Mouse (Mus musculus): Measurements from ENCODE around the gene Zbtb38. TPM values are rescaled to one million over a fixed set of nuclear protein-coding genes. Genes with fewer than 3 reads are reported as not detected.

The Zbtb38 gene
- polyA plus RNA-seq (2012; fragmentation: generic; extraction: Trizol): 10.0 TPM
- long read RNA-seq, experiment 1, full-length matches to known transcripts: 3 of 44 reads
- long read RNA-seq, experiment 1, partial matches to known transcripts: 0 of 44 reads
- long read RNA-seq, experiment 1, other reads (novel, unspliced or antisense): 41 of 44 reads
- long read RNA-seq, experiment 2, full-length matches to known transcripts: 68 of 150 reads
- long read RNA-seq, experiment 2, partial matches to known transcripts: 5 of 150 reads
- long read RNA-seq, experiment 2, other reads (novel, unspliced or antisense): 77 of 150 reads

GRCm38 (mm10) chr9:96752603-96753114, at the start of gene Zbtb38:
Gene Zbtb38, minus strand, starts transcription at chr9:96752831.
- Histone ChIP-seq H3K79me3 (ENCODE audit: low read depth) (peaks cover 26% of the 10 kb centered on the region), H3K79me2 (ENCODE audit: control insufficient read depth, insufficient read depth) (peaks cover 48% of the 10 kb centered on the region), H3ac (ENCODE audit: control insufficient read depth, insufficient read length, low read depth) (peak within 1 kb of the TSS; percentile 63), H3K4me3 (ENCODE audit: insufficient read depth, poor library complexity, severe bottlenecking) (peak within 1 kb of the TSS; percentile 28), H3K36me3 (ENCODE audit: control insufficient read depth, insufficient read depth) (peaks cover 39% of the 10 kb centered on the region), H3K27me3 (ENCODE audit: control insufficient read depth, insufficient read depth, insufficient read length) (no peaks in the 10 kb centered on the region)
- TF ChIP-seq FOSL1 (IDR thresholded peaks at IDR 0.05; ENCODE audit: insufficient read depth, low read length, poor library complexity, severe bottlenecking) (peak; percentile 43), USF1 (IDR thresholded peaks at IDR 0.05; ENCODE audit: low read depth) (no peak), CTCF (IDR thresholded peaks at IDR 0.05; ENCODE audit: control insufficient read depth, insufficient read depth, insufficient read length) (no peak), CEBPB (IDR thresholded peaks at IDR 0.05; ENCODE audit: low read depth) (no peak), MYOD1 (IDR thresholded peaks at IDR 0.05; ENCODE audit: control insufficient read depth, insufficient read length, low read depth) (peak; percentile 43)

- TF ChIP-seq USF1 (IDR thresholded peaks at IDR 0.05; ENCODE audit: low read depth) (no peak), CEBPB (IDR thresholded peaks at IDR 0.05; ENCODE audit: low read depth) (no peak), CTCF (IDR thresholded peaks at IDR 0.05; ENCODE audit: control insufficient read depth, insufficient read depth, insufficient read length) (peak; percentile 11), MAX (IDR thresholded peaks at IDR 0.05) (no peak), FOSL1 (IDR thresholded peaks at IDR 0.05; ENCODE audit: insufficient read depth, low read length, poor library complexity, severe bottlenecking) (no peak), MYOD1 (IDR thresholded peaks at IDR 0.05; ENCODE audit: control insufficient read depth, insufficient read length, low read depth) (peak; percentile 41), MYOG (IDR thresholded peaks at IDR 0.05; ENCODE audit: control insufficient read depth, extremely low read depth, insufficient read length) (no peak)
Observed at GRCm38 (mm10) chr9:96800131-96800825, 47.6 kb upstream of the Zbtb38 start.

DNA sequence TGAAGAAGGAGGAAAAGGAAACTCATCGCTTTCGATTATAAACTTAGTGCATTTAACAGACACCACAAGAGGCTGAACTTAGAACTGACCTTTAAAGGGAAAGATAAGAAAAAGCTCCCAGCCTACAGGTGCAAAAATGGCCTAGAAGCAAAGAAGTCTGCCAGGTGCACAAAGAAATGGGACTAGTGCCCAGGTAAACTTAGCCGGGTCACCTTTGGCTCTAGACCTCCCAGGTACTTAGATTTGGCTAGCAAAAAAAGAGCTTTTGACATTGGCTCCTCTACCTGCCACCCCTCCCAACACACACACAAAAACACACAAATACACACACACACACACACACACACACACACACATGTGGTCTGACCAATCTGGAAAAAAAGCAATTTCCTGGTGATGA, 44.7 kb upstream of the Zbtb38 start:
- no peaks in the 10 kb centered on the region for H3K27me3 ChIP-seq (ENCODE audit: control insufficient read depth, insufficient read depth, insufficient read length)
- H3K79me2 ChIP-seq (ENCODE audit: control insufficient read depth, insufficient read depth): no peaks in the 10 kb centered on the region
- no peaks in the 10 kb centered on the region for H3K79me3 ChIP-seq (ENCODE audit: low read depth)
- TF ChIP-seq MAX (IDR thresholded peaks at IDR 0.05): no peak
- no peak for TF ChIP-seq USF1 (IDR thresholded peaks at IDR 0.05; ENCODE audit: low read depth)
- TF ChIP-seq CTCF (IDR thresholded peaks at IDR 0.05; ENCODE audit: control insufficient read depth, insufficient read depth, insufficient read length): no peak
- TF ChIP-seq CEBPB (IDR thresholded peaks at IDR 0.05; ENCODE audit: low read depth): no peak
- no peak for TF ChIP-seq FOSL1 (IDR thresholded peaks at IDR 0.05; ENCODE audit: insufficient read depth, low read length, poor library complexity, severe bottlenecking)
- no peak for TF ChIP-seq MYOG (IDR thresholded peaks at IDR 0.05; ENCODE audit: control insufficient read depth, extremely low read depth, insufficient read length)
- TF ChIP-seq MYOD1 (IDR thresholded peaks at IDR 0.05; ENCODE audit: control insufficient read depth, insufficient read length, low read depth): no peak
- H3K4me3 ChIP-seq (ENCODE audit: insufficient read depth, poor library complexity, severe bottlenecking): no peak overlapping the region
- no peaks in the 10 kb centered on the region for H3K36me3 ChIP-seq (ENCODE audit: control insufficient read depth, insufficient read depth)
- no peak overlapping the region for H3ac ChIP-seq (ENCODE audit: control insufficient read depth, insufficient read length, low read depth)

More at GRCm38 (mm10) chr9:96800131-96800825, 47.6 kb upstream of the Zbtb38 start:
- no peaks in the 10 kb centered on the region for H3K79me3 ChIP-seq (ENCODE audit: low read depth)
- H3K79me2 ChIP-seq (ENCODE audit: control insufficient read depth, insufficient read depth): no peaks in the 10 kb centered on the region
- no peak overlapping the region for H3ac ChIP-seq (ENCODE audit: control insufficient read depth, insufficient read length, low read depth)
- H3K36me3 ChIP-seq (ENCODE audit: control insufficient read depth, insufficient read depth): no peaks in the 10 kb centered on the region
- H3K4me3 ChIP-seq (ENCODE audit: insufficient read depth, poor library complexity, severe bottlenecking): no peak overlapping the region
- no peaks in the 10 kb centered on the region for H3K27me3 ChIP-seq (ENCODE audit: control insufficient read depth, insufficient read depth, insufficient read length)

DNA sequence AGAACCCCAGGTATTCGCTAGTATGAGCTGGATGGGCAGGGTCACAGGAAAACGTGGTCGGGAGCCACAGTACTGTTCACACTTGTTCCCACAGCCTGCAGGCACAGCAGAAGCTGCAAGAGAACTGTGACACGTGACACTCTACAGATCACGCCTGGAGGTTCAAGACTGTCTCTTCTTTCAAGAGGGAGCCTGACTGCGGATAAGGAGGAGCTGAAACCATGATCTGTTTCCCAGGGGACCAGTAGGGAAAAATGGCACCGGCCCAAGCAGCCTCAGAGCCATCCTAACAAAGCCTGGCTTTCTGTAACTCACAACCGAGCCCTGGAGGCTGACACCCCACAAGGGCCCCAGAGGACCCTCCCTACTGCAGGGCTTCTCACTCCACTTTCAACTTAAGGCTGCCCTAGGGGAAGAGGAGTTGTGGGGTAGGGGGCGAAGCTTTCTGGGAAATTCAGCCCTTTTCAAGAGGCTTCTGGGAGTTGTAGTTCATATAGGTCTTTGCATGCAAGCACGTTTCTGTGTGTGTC, 42.8 kb upstream of the Zbtb38 start:
- H3K27me3 ChIP-seq (ENCODE audit: control insufficient read depth, insufficient read depth, insufficient read length): no peaks in the 10 kb centered on the region
- H3K79me3 ChIP-seq (ENCODE audit: low read depth): no peaks in the 10 kb centered on the region
- no peaks in the 10 kb centered on the region for H3K36me3 ChIP-seq (ENCODE audit: control insufficient read depth, insufficient read depth)
- no peak overlapping the region for H3K4me3 ChIP-seq (ENCODE audit: insufficient read depth, poor library complexity, severe bottlenecking)
- H3K79me2 ChIP-seq (ENCODE audit: control insufficient read depth, insufficient read depth): no peaks in the 10 kb centered on the region
- H3ac ChIP-seq (ENCODE audit: control insufficient read depth, insufficient read length, low read depth): no peak overlapping the region
- TF ChIP-seq MYOG (IDR thresholded peaks at IDR 0.05; ENCODE audit: control insufficient read depth, extremely low read depth, insufficient read length) (no peak), USF1 (IDR thresholded peaks at IDR 0.05; ENCODE audit: low read depth) (peak; percentile 67)

DNA sequence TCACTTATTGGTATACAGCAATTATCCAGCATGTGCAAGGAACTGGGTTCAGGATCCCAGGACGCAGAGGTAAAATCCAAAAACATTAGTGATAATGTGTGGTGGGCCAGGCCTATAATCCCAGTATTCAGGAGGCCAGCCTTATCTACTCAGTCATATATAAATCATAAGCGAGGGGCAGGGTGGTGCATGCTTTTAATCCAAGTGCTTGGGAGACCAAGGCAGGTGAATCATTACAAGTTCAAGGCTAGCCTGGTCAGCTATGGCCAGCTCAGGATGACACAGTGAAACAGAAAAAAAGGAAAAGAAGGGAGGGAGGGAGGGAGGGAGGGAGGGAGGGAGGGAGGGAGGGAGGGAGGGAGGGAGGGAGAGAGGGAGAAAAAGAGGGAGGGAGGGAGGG, 42.0 kb upstream of the Zbtb38 start:
- TF ChIP-seq MYOG (IDR thresholded peaks at IDR 0.05; ENCODE audit: control insufficient read depth, extremely low read depth, insufficient read length): no peak
- TF ChIP-seq FOSL1 (IDR thresholded peaks at IDR 0.05; ENCODE audit: insufficient read depth, low read length, poor library complexity, severe bottlenecking): no peak
- TF ChIP-seq MAX (IDR thresholded peaks at IDR 0.05): no peak
- TF ChIP-seq CEBPB (IDR thresholded peaks at IDR 0.05; ENCODE audit: low read depth): no peak
- no peak for TF ChIP-seq CTCF (IDR thresholded peaks at IDR 0.05; ENCODE audit: control insufficient read depth, insufficient read depth, insufficient read length)
- TF ChIP-seq USF1 (IDR thresholded peaks at IDR 0.05; ENCODE audit: low read depth): no peak
- TF ChIP-seq MYOD1 (IDR thresholded peaks at IDR 0.05; ENCODE audit: control insufficient read depth, insufficient read length, low read depth): no peak
- no peak overlapping the region for H3ac ChIP-seq (ENCODE audit: control insufficient read depth, insufficient read length, low read depth)
- no peaks in the 10 kb centered on the region for H3K36me3 ChIP-seq (ENCODE audit: control insufficient read depth, insufficient read depth)
- H3K79me3 ChIP-seq (ENCODE audit: low read depth): no peaks in the 10 kb centered on the region
- H3K79me2 ChIP-seq (ENCODE audit: control insufficient read depth, insufficient read depth): no peaks in the 10 kb centered on the region
- no peaks in the 10 kb centered on the region for H3K27me3 ChIP-seq (ENCODE audit: control insufficient read depth, insufficient read depth, insufficient read length)
- H3K4me3 ChIP-seq (ENCODE audit: insufficient read depth, poor library complexity, severe bottlenecking): no peak overlapping the region
